Mouse (Mus musculus): ENCODE results near the gene Tnfrsf26. TPM values are rescaled to one million over a fixed set of nuclear protein-coding genes. Genes with fewer than 3 reads are reported as not detected.

Tnfrsf26 gene
- polyA plus RNA-seq, 1 experiment from 2014 or later = 0.30 TPM

GRCm38 (mm10) chr7:143588006-143588405 is 40.5 kb downstream of the Tnfrsf26 start:
- peaks cover 64% of the 10 kb centered on the region for H3K36me3 ChIP-seq (ENCODE audit: control insufficient read depth, insufficient read depth, low read length)
- WGBS = 95% methylated on average over 4 of the region's 4 CpGs
- H3K4me2 ChIP-seq (ENCODE audit: low read length) = no peak overlapping the region
- H3K4me1 ChIP-seq (replicated peaks; ENCODE audit: control insufficient read depth, insufficient read depth, low read length) = no peaks in the 10 kb centered on the region
- H3K9ac ChIP-seq (ENCODE audit: low read length) = no peak overlapping the region
- no peak overlapping the region for H3K4me3 ChIP-seq (ENCODE audit: low read depth, low read length)
- DNase-seq (ENCODE audit: low spot score) (no peak), ATAC-seq (replicated peaks; ENCODE audit: low FRiP score, low TSS enrichment, low read depth) (no peak)
- no peak overlapping the region for H3K27ac ChIP-seq (ENCODE audit: low read depth)
- no peaks in the 10 kb centered on the region for H3K27me3 ChIP-seq (replicated peaks; ENCODE audit: control insufficient read depth, insufficient read depth, low read length)
- H3K9me3 ChIP-seq (ENCODE audit: control insufficient read depth, low read length) = no peaks in the 10 kb centered on the region

GRCm38 (mm10) chr7:143587586-143587985 is 40.9 kb downstream of the Tnfrsf26 start:
- Histone ChIP-seq H3K9ac (ENCODE audit: low read length) (no peak overlapping the region), H3K4me2 (ENCODE audit: low read length) (no peak overlapping the region), H3K4me1 (replicated peaks; ENCODE audit: control insufficient read depth, insufficient read depth, low read length) (no peaks in the 10 kb centered on the region), H3K27me3 (replicated peaks; ENCODE audit: control insufficient read depth, insufficient read depth, low read length) (no peaks in the 10 kb centered on the region), H3K27ac (ENCODE audit: low read depth) (no peak overlapping the region), H3K4me3 (ENCODE audit: low read depth, low read length) (no peak overlapping the region), H3K36me3 (ENCODE audit: control insufficient read depth, insufficient read depth, low read length) (peaks cover 65% of the 10 kb centered on the region), H3K9me3 (ENCODE audit: control insufficient read depth, low read length) (no peaks in the 10 kb centered on the region)
- ATAC-seq (replicated peaks; ENCODE audit: low FRiP score, low TSS enrichment, low read depth) (no peak), DNase-seq (ENCODE audit: low spot score) (no peak)
- 86% methylated on average over 5 of the region's 5 CpGs for WGBS

- 24% methylated on average over 3 of the region's 3 CpGs for WGBS
- H3K9me3 ChIP-seq (ENCODE audit: control insufficient read depth, low read length) = no peaks in the 10 kb centered on the region
- no peak overlapping the region for H3K4me2 ChIP-seq (ENCODE audit: low read length)
- no peaks in the 10 kb centered on the region for H3K27me3 ChIP-seq (replicated peaks; ENCODE audit: control insufficient read depth, insufficient read depth, low read length)
- DNase-seq (ENCODE audit: low spot score) (peak; percentile 81), ATAC-seq (replicated peaks; ENCODE audit: low FRiP score, low TSS enrichment, low read depth) (no peak)
- H3K4me3 ChIP-seq (ENCODE audit: low read depth, low read length) = no peak overlapping the region
- no peaks in the 10 kb centered on the region for H3K4me1 ChIP-seq (replicated peaks; ENCODE audit: control insufficient read depth, insufficient read depth, low read length)
- no peak overlapping the region for H3K27ac ChIP-seq (ENCODE audit: low read depth)
- H3K9ac ChIP-seq (ENCODE audit: low read length) = no peak overlapping the region
- peaks cover 80% of the 10 kb centered on the region for H3K36me3 ChIP-seq (ENCODE audit: control insufficient read depth, insufficient read depth, low read length)
These were observed 44.6 kb downstream of the Tnfrsf26 start for GRCm38 (mm10) chr7:143583956-143584355.

- Histone ChIP-seq H3K9ac (ENCODE audit: low read length) (no peak overlapping the region), H3K36me3 (ENCODE audit: control insufficient read depth, insufficient read depth, low read length) (peaks cover 83% of the 10 kb centered on the region), H3K27me3 (replicated peaks; ENCODE audit: control insufficient read depth, insufficient read depth, low read length) (no peaks in the 10 kb centered on the region), H3K27ac (ENCODE audit: low read depth) (no peak overlapping the region), H3K9me3 (ENCODE audit: control insufficient read depth, low read length) (no peaks in the 10 kb centered on the region), H3K4me3 (ENCODE audit: low read depth, low read length) (no peak overlapping the region), H3K4me2 (ENCODE audit: low read length) (no peak overlapping the region), H3K4me1 (replicated peaks; ENCODE audit: control insufficient read depth, insufficient read depth, low read length) (no peaks in the 10 kb centered on the region)
- 91% methylated on average over 5 of the region's 5 CpGs for WGBS
- DNase-seq (ENCODE audit: low spot score) (no peak), ATAC-seq (replicated peaks; ENCODE audit: low FRiP score, low TSS enrichment, low read depth) (no peak)
These were observed 45.5 kb downstream of the Tnfrsf26 start for GRCm38 (mm10) chr7:143583025-143583424.

- no peak for ATAC-seq (replicated peaks; ENCODE audit: low FRiP score, low TSS enrichment, low read depth)
- Histone ChIP-seq H3K4me1 (replicated peaks; ENCODE audit: control insufficient read depth, insufficient read depth, low read length) (no peaks in the 10 kb centered on the region), H3K4me3 (ENCODE audit: low read depth, low read length) (no peak overlapping the region), H3K4me2 (ENCODE audit: low read length) (no peak overlapping the region), H3K27me3 (replicated peaks; ENCODE audit: control insufficient read depth, insufficient read depth, low read length) (no peaks in the 10 kb centered on the region), H3K27ac (ENCODE audit: low read depth) (no peak overlapping the region), H3K36me3 (ENCODE audit: control insufficient read depth, insufficient read depth, low read length) (peaks cover 97% of the 10 kb centered on the region), H3K9ac (ENCODE audit: low read length) (no peak overlapping the region), H3K9me3 (ENCODE audit: control insufficient read depth, low read length) (no peaks in the 10 kb centered on the region)
- no peak for DNase-seq (ENCODE audit: low spot score)
- WGBS = 95% methylated on average over 11 of the region's 11 CpGs
These were observed 52.8 kb downstream of the Tnfrsf26 start for GRCm38 (mm10) chr7:143575751-143576150.

GRCm38 (mm10) chr7:143565648-143566039 is 62.9 kb downstream of the Tnfrsf26 start:
- WGBS = 88% methylated on average over 3 of the region's 3 CpGs

GRCm38 (mm10) chr7:143565015-143565647 is 63.4 kb downstream of the Tnfrsf26 start:
- no peak overlapping the region for H3K4me3 ChIP-seq (ENCODE audit: low read depth, low read length)
- WGBS = 94% methylated on average over 6 of the region's 6 CpGs
- no peak overlapping the region for H3K4me2 ChIP-seq (ENCODE audit: low read length)
- ATAC-seq (replicated peaks; ENCODE audit: low FRiP score, low TSS enrichment, low read depth) = no peak
- H3K27ac ChIP-seq (ENCODE audit: low read depth) = no peak overlapping the region
- no peak overlapping the region for H3K9ac ChIP-seq (ENCODE audit: low read length)
- H3K4me1 ChIP-seq (replicated peaks; ENCODE audit: control insufficient read depth, insufficient read depth, low read length) = no peaks in the 10 kb centered on the region
- H3K36me3 ChIP-seq (ENCODE audit: control insufficient read depth, insufficient read depth, low read length) = peaks cover 92% of the 10 kb centered on the region
- H3K27me3 ChIP-seq (replicated peaks; ENCODE audit: control insufficient read depth, insufficient read depth, low read length) = no peaks in the 10 kb centered on the region
- no peak for DNase-seq (ENCODE audit: low spot score)
- H3K9me3 ChIP-seq (ENCODE audit: control insufficient read depth, low read length) = no peaks in the 10 kb centered on the region

More at GRCm38 (mm10) chr7:143565648-143566039, 62.9 kb downstream of the Tnfrsf26 start:
- no peak overlapping the region for H3K9ac ChIP-seq (ENCODE audit: low read length)
- no peaks in the 10 kb centered on the region for H3K9me3 ChIP-seq (ENCODE audit: control insufficient read depth, low read length)
- H3K4me1 ChIP-seq (replicated peaks; ENCODE audit: control insufficient read depth, insufficient read depth, low read length) = no peaks in the 10 kb centered on the region
- H3K36me3 ChIP-seq (ENCODE audit: control insufficient read depth, insufficient read depth, low read length) = peaks cover 92% of the 10 kb centered on the region
- no peak overlapping the region for H3K4me2 ChIP-seq (ENCODE audit: low read length)
- H3K27me3 ChIP-seq (replicated peaks; ENCODE audit: control insufficient read depth, insufficient read depth, low read length) = no peaks in the 10 kb centered on the region
- H3K4me3 ChIP-seq (ENCODE audit: low read depth, low read length) = no peak overlapping the region
- no peak overlapping the region for H3K27ac ChIP-seq (ENCODE audit: low read depth)
- DNase-seq (ENCODE audit: low spot score) = no peak
- no peak for ATAC-seq (replicated peaks; ENCODE audit: low FRiP score, low TSS enrichment, low read depth)

GRCm38 (mm10) chr7:143563787-143564186 is 64.7 kb downstream of the Tnfrsf26 start:
- DNase-seq (ENCODE audit: low spot score) (no peak), ATAC-seq (replicated peaks; ENCODE audit: low FRiP score, low TSS enrichment, low read depth) (no peak)
- 88% methylated on average over 5 of the region's 5 CpGs for WGBS
- no peaks in the 10 kb centered on the region for H3K4me1 ChIP-seq (replicated peaks; ENCODE audit: control insufficient read depth, insufficient read depth, low read length)
- H3K4me3 ChIP-seq (ENCODE audit: low read depth, low read length) = no peak overlapping the region
- H3K36me3 ChIP-seq (ENCODE audit: control insufficient read depth, insufficient read depth, low read length) = peaks cover 92% of the 10 kb centered on the region
- no peak overlapping the region for H3K27ac ChIP-seq (ENCODE audit: low read depth)
- H3K9ac ChIP-seq (ENCODE audit: low read length) = no peak overlapping the region
- no peaks in the 10 kb centered on the region for H3K9me3 ChIP-seq (ENCODE audit: control insufficient read depth, low read length)
- no peak overlapping the region for H3K4me2 ChIP-seq (ENCODE audit: low read length)
- no peaks in the 10 kb centered on the region for H3K27me3 ChIP-seq (replicated peaks; ENCODE audit: control insufficient read depth, insufficient read depth, low read length)
